Mouse (Mus musculus): Measurements from ENCODE around the gene Cep72. TPM values are rescaled to one million over a fixed set of nuclear protein-coding genes. Genes with fewer than 3 reads are reported as not detected.

Cep72 gene
- 16.9 and 22.0 TPM in 2 replicates for polyA plus RNA-seq (2012; rRNA removed)

DNA sequence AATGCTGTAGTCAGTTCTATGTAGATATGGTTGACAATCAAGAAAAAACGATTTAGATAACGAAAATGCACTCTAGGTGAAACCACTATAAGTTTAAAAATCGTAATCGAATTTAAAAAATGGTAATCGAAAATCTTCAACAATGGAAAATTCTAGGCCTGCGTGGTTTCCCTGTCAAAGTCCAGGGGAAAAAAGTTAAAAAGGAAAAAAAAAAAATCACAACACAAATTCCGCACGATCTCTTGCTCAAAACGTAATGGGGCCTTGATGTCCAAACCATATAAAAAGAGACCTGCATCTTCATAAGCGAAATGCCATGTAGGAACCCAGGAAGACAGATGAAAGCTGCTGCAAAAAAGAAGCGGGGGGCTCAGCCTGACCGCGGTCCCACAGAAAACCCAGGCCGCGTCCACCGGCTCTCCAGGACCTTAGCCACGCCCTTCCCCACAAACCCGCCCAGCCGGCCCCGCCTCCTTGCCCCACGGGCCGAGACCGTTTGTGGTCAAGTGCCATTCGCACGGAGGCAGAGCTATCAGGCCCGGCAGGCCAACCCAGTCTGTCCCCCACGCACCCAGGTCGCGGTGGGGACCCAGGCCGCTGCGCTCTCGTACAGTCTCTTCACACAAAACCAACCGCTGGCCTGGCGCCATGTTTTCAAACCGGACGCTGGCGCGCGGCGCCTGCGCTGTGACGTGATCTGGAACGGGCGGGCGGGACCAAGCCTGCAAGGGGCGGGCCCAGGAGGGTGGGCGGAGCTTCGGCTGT lies at the start of gene Cep72:
Gene Cep72 (minus strand): TSS at position 687 of the 765 bp plus-strand sequence.

DNA sequence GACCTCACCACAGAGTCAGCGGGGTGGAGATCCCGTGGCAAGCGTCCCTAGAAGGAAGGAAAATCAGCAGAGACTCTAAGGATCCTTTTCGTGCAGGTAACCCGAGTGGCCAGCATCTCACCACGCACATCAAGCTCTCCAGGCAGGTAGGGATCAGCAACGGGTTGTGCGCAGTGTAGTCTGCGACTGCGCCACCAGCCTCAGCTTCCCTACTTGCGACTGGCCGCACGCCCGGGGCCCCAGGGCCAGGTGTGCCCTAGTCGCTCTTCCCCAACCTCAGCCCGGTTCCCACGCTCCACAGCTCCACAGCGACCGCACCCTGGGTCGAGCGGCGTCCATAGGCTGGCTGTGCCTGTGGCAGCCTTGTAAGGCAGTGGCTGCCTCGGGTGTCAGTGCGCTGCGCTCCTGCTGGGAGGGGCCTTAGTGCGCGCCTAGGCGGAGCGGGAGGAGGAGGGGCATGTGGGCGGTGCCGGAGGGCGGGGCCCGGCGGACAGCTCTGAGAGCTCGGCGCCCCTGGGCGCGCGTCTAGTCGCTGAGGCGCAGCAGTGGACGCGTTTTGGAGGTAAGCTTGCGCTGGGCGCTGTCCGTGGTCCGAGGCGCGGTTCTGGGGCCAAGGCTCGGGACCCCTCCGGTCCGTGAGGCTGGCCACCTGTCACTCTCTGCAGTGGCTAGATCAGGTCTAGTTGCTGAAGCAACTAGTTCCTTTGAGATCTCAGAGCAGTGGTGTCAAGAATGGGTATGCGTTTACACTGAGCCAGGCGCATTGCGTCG lies 53.0 kb downstream of the Cep72 start, which contains the start of gene Tppp:
Gene Tppp (plus strand): TSS at position 460 of the 771 bp plus-strand sequence.

Other genes starting within 250 kb of the Cep72 start
- 18.1 and 25.7 TPM in 2 replicates for gene Nkd2, start 214.7 kb downstream of the Cep72 start, polyA plus RNA-seq (2012; rRNA removed)
- 36.2 and 37.9 TPM in 2 replicates for gene Trip13, start 124.5 kb downstream of the Cep72 start, polyA plus RNA-seq (2012; rRNA removed)
- gene Brd9, start 124.5 kb downstream of the Cep72 start, polyA plus RNA-seq (2012; rRNA removed), result 102 and 241 TPM in 2 replicates
- gene Zdhhc11, start 98.4 kb downstream of the Cep72 start, polyA plus RNA-seq (2012; rRNA removed), result 0.04 TPM in 1 of 2 replicates, not detected in the other
- gene Tppp, start 52.9 kb downstream of the Cep72 start, polyA plus RNA-seq (2012; rRNA removed), result 1.8 and 2.9 TPM in 2 replicates
- not detected in 2 replicates for gene Slc9a3, start 59.2 kb upstream of the Cep72 start, polyA plus RNA-seq (2012; rRNA removed)
- 50.8 and 83.6 TPM in 2 replicates for gene Exoc3, start 146.4 kb upstream of the Cep72 start, polyA plus RNA-seq (2012; rRNA removed)
- 1.4 and 2.2 TPM in 2 replicates for gene Ahrr, start 230.0 kb upstream of the Cep72 start, polyA plus RNA-seq (2012; rRNA removed)

All from central nervous system, embryonic 11.5 days (tissue).